Mouse (Mus musculus) forebrain, embryonic 11.5 days (tissue): Measurements from ENCODE around the gene Hsd17b14. TPM values are rescaled to one million over a fixed set of nuclear protein-coding genes. Genes with fewer than 3 reads are reported as not detected.

Source experiments
- ATAC-seq: fragments of 200-750 bp; cut with Nextera tagmentation; replicated peaks from 2 replicates; pipeline ENCODE4 v1.8.0; 2017; ENCODE audit warnings: moderate TSS enrichment; ENCODE audit not compliant: low FRiP score
- DNase-seq: peaks from one replicate; pipeline ENCODE4 v3.0.0-alpha.2; 2017; ENCODE audit warnings: low spot score
- H3K27ac ChIP-seq: fragments of 300-500 bp; sonication (generic); 2 replicates; pipeline ENCODE4 v1.5.1; 2014; ENCODE audit warnings: low read depth, low read length
- H3K27me3 ChIP-seq: fragments of 300-500 bp; sonication (generic); 2 replicates; pipeline ENCODE4 v1.6.1; 2014; ENCODE audit warnings: mild to moderate bottlenecking, low read length, mixed read lengths; ENCODE audit not compliant: control insufficient read depth, insufficient read depth
- H3K36me3 ChIP-seq: fragments of 300-500 bp; sonication (generic); 2 replicates; pipeline ENCODE4 v1.6.1; 2014; ENCODE audit warnings: mild to moderate bottlenecking, low read length, moderate library complexity, mixed read lengths; ENCODE audit not compliant: control insufficient read depth, insufficient read depth
- H3K4me1 ChIP-seq: fragments of 300-500 bp; sonication (generic); replicated peaks from 2 replicates; pipeline ENCODE4 v1.6.1; 2014; ENCODE audit warnings: low read length, mixed read lengths; ENCODE audit not compliant: control insufficient read depth, insufficient read depth
- H3K4me2 ChIP-seq: fragments of 300-500 bp; sonication (generic); 2 replicates; pipeline ENCODE4 v1.6.1; 2014; ENCODE audit warnings: low read depth, mild to moderate bottlenecking, low read length, moderate library complexity, mixed read lengths; ENCODE audit not compliant: severe bottlenecking
- H3K4me3 ChIP-seq: fragments of 300-500 bp; sonication (generic); 2 replicates; pipeline ENCODE4 v1.5.1; 2014; ENCODE audit warnings: low read depth, low read length
- H3K9ac ChIP-seq: fragments of 300-500 bp; sonication (generic); 2 replicates; pipeline ENCODE4 v1.6.1; 2014; ENCODE audit warnings: low read length
- H3K9me3 ChIP-seq: fragments of 300-500 bp; sonication (generic); 2 replicates; pipeline ENCODE4 v1.6.1; 2016; ENCODE audit warnings: low read length, mixed read lengths; ENCODE audit not compliant: control insufficient read depth
- WGBS: fragments of 180-500 bp; shearing (Covaris S2); extraction: QIAGEN DNeasy Blood & Tissue Kit; methylation state at CpG from one replicate; pipeline ENCODE4 v1.1.7; 2014; 5-methylcytosine and 5-hydroxymethylcytosine counted together
- polyA plus RNA-seq: library from polyadenylated mRNA; unstranded; fragments of >200 nt; fragmentation: Nextera tagmentation; extraction: Ambion mirVana; gene quantifications from 2 replicates; pipeline ENCODE4 v1.2.1, GENCODE M21; 2014

Hsd17b14 gene
- polyA plus RNA-seq, 1 experiment from 2014 or later = 1.2 TPM

- H3K36me3 ChIP-seq = no peaks in the 10 kb centered on the region; the same call in 1 of the 2 replicates
- 92% methylated on average over 16 of the region's 16 CpGs for WGBS
- DNase-seq (no peak), ATAC-seq (no peak)
- H3K9me3 ChIP-seq = no peaks in the 10 kb centered on the region
- H3K4me1 ChIP-seq = no peaks in the 10 kb centered on the region; the same call in 1 of the 2 replicates
- H3K27ac ChIP-seq = no peak overlapping the region
- no peak overlapping the region for H3K4me2 ChIP-seq
- H3K9ac ChIP-seq = no peak overlapping the region
- no peaks in the 10 kb centered on the region for H3K27me3 ChIP-seq
- no peak overlapping the region for H3K4me3 ChIP-seq
Measured at GRCm38 (mm10) chr7:45518618-45519017, 36.1 kb upstream of the Hsd17b14 start.

GRCm38 (mm10) chr7:45519345-45520120 lies 35.2 kb upstream of the Hsd17b14 start:
- H3K9me3 ChIP-seq = no peaks in the 10 kb centered on the region
- 80% methylated on average over 8 of the region's 8 CpGs for WGBS
- no peak overlapping the region for H3K4me3 ChIP-seq
- H3K36me3 ChIP-seq = no peaks in the 10 kb centered on the region; the same call in 1 of the 2 replicates
- H3K27ac ChIP-seq = no peak overlapping the region
- H3K9ac ChIP-seq = no peak overlapping the region
- ATAC-seq (no peak), DNase-seq (no peak)
- H3K27me3 ChIP-seq = no peaks in the 10 kb centered on the region
- H3K4me1 ChIP-seq = no peaks in the 10 kb centered on the region; the same call in 1 of the 2 replicates
- no peak overlapping the region for H3K4me2 ChIP-seq

GRCm38 (mm10) chr7:45520605-45521004 lies 34.1 kb upstream of the Hsd17b14 start:
- WGBS = 92% methylated on average over 7 of the region's 7 CpGs
- no peak overlapping the region for H3K27ac ChIP-seq
- peaks cover 7% of the 10 kb centered on the region; the same call in 1 of the 2 replicates for H3K4me1 ChIP-seq
- no peak for ATAC-seq
- H3K27me3 ChIP-seq = no peaks in the 10 kb centered on the region
- H3K4me2 ChIP-seq = no peak overlapping the region
- no peaks in the 10 kb centered on the region for H3K9me3 ChIP-seq
- no peak overlapping the region for H3K9ac ChIP-seq
- no peak for DNase-seq
- H3K36me3 ChIP-seq = no peaks in the 10 kb centered on the region; the same call in 1 of the 2 replicates
- no peak overlapping the region for H3K4me3 ChIP-seq

GRCm38 (mm10) chr7:45521728-45522184 lies 32.9 kb upstream of the Hsd17b14 start:
- H3K27me3 ChIP-seq = no peaks in the 10 kb centered on the region
- WGBS = under 1% methylated on average over 28 of the region's 28 CpGs
- H3K27ac ChIP-seq = peak overlapping the region; percentile 53; the same call in 1 of the 2 replicates

GRCm38 (mm10) chr7:45522194-45522752 lies 32.4 kb upstream of the Hsd17b14 start:
- no peaks in the 10 kb centered on the region; the same call in 1 of the 2 replicates for H3K36me3 ChIP-seq
- H3K4me3 ChIP-seq = peak overlapping the region; percentile 51
- no peaks in the 10 kb centered on the region for H3K27me3 ChIP-seq
- ATAC-seq = no peak
- H3K9me3 ChIP-seq = no peaks in the 10 kb centered on the region
- H3K4me1 ChIP-seq = peaks cover 7% of the 10 kb centered on the region; the same call in 1 of the 2 replicates
- 57% methylated on average over 16 of the region's 16 CpGs for WGBS
- DNase-seq = no peak
- H3K9ac ChIP-seq = peak overlapping the region; percentile 75
- H3K4me2 ChIP-seq = peak overlapping the region; percentile 61
- H3K27ac ChIP-seq = peak overlapping the region; percentile 53; the same call in 1 of the 2 replicates

More at GRCm38 (mm10) chr7:45521728-45522184, 32.9 kb upstream of the Hsd17b14 start:
- Histone ChIP-seq H3K4me2 (peak overlapping the region; percentile 61), H3K36me3 (no peaks in the 10 kb centered on the region; the same call in 1 of the 2 replicates), H3K9me3 (no peaks in the 10 kb centered on the region), H3K4me3 (peak overlapping the region; percentile 51), H3K9ac (peak overlapping the region; percentile 75), H3K4me1 (peaks cover 7% of the 10 kb centered on the region; the same call in 1 of the 2 replicates)
- DNase-seq = peak; percentile 91
- ATAC-seq = peak; percentile 73

GRCm38 (mm10) chr7:45522957-45523676 lies 31.6 kb upstream of the Hsd17b14 start:
- no peaks in the 10 kb centered on the region for H3K27me3 ChIP-seq
- H3K9ac ChIP-seq = no peak overlapping the region
- no peaks in the 10 kb centered on the region; the same call in 1 of the 2 replicates for H3K36me3 ChIP-seq
- 0 out of 2 replicates have a peak overlapping the region, but pooled peaks have one; percentile 2 for H3K4me3 ChIP-seq
- peak overlapping the region; percentile 18; the same call in 1 of the 2 replicates for H3K4me2 ChIP-seq
- H3K27ac ChIP-seq = no peak overlapping the region
- 76% methylated on average over 18 of the region's 18 CpGs for WGBS
- no peaks in the 10 kb centered on the region for H3K9me3 ChIP-seq
- no peak for DNase-seq
- H3K4me1 ChIP-seq = peaks cover 7% of the 10 kb centered on the region; the same call in 1 of the 2 replicates
- no peak for ATAC-seq

- WGBS = 90% methylated on average over 13 of the region's 13 CpGs
- Histone ChIP-seq H3K27me3 (no peaks in the 10 kb centered on the region), H3K4me2 (no peak overlapping the region), H3K4me1 (peaks cover 7% of the 10 kb centered on the region; the same call in 1 of the 2 replicates), H3K27ac (no peak overlapping the region), H3K9me3 (no peaks in the 10 kb centered on the region), H3K36me3 (no peaks in the 10 kb centered on the region; the same call in 1 of the 2 replicates), H3K9ac (no peak overlapping the region), H3K4me3 (0 out of 2 replicates have a peak overlapping the region, but pooled peaks have one; percentile 2)
- DNase-seq (no peak), ATAC-seq (no peak)
Measured at GRCm38 (mm10) chr7:45523678-45524170, 31.0 kb upstream of the Hsd17b14 start.
